Mouse (Mus musculus): ENCODE results near the gene Grtp1. TPM values are rescaled to one million over a fixed set of nuclear protein-coding genes. Genes with fewer than 3 reads are reported as not detected.
A peak's percentile ranks its signal among the peaks of the same experiment; 100 is the strongest.

Grtp1 gene
- polyA plus RNA-seq, 1 experiment from 2014 or later = 13.6 TPM

DNA sequence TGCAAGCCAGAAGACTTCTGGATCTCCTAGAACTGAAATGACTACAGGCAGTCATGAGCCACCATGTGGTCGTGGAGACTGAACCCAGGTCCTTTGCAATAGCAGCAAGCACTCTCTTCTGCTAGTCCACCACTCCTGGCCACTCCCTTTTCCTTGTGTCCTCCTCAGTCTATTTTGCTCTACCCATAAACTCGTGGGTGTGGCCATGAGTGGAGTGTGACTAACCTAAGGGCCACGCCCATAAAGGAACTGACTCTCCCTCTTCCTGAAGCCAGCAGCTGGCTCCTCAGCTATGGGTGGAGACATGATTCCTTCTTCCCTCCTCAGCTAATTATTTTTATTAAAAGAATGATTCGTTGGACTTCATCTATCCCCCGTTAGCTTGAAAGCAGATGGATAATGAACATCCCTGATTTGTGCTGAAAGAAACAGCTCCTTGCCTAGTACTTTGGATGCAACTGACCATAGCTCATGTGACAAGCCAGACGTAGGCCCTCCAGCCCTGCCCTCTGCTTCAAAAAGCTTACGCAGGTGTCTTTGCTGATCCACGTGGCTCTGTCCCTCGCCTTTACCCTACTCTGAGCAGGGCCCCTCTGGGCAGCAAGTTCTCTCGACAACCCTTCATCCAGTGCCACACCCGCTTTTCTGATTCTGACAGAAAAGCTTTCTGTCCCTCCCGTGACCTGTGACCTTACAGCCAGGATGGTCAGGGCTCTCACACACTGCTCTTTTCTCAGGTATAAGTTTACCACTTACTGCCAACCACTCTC lies 4.1 kb upstream of the Grtp1 start:
- Histone ChIP-seq H3K4me2 (no peak overlapping the region), H3K27ac (no peak overlapping the region), H3K9me3 (replicated peaks) (no peaks in the 10 kb centered on the region), H3K4me3 (no peak overlapping the region), H3K9ac (no peak overlapping the region), H3K4me1 (replicated peaks) (peaks cover 43% of the 10 kb centered on the region), H3K27me3 (peaks cover 25% of the 10 kb centered on the region), H3K36me3 (no peaks in the 10 kb centered on the region)
- ATAC-seq (replicated peaks; ENCODE audit: insufficient number of reproducible peaks, insufficient read depth, low FRiP score, low read depth) = no peak
- 61% methylated on average over 12 of the region's 12 CpGs for WGBS

DNA sequence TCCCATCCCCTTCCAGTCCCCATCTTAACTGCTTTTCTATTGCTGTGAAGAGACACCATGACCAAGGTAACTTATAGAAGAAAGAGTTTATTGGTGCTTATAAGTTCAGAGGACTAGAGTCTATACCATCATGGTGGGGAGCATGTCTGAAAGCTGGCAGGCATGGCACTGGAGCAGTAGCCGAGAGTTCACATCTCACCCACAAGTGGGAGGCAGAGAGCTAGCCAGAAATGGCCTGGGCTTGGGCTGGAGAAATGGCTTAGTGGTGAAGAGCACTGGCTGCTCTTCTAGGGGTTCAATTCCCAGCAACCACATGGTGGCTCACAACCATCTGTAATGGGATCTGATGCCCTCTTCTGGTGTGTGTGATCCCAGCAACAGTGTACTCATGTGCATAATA lies 3.1 kb upstream of the Grtp1 start:
- H3K27ac ChIP-seq = no peak overlapping the region
- H3K4me3 ChIP-seq = no peak overlapping the region
- WGBS = 70% methylated on average over 1 of the region's 1 CpGs
- H3K4me1 ChIP-seq (replicated peaks) = peaks cover 35% of the 10 kb centered on the region
- H3K36me3 ChIP-seq = no peaks in the 10 kb centered on the region
- H3K9me3 ChIP-seq (replicated peaks) = no peaks in the 10 kb centered on the region
- H3K27me3 ChIP-seq = peaks cover 30% of the 10 kb centered on the region
- no peak overlapping the region for H3K4me2 ChIP-seq
- no peak overlapping the region for H3K9ac ChIP-seq
- ATAC-seq (replicated peaks; ENCODE audit: insufficient number of reproducible peaks, insufficient read depth, low FRiP score, low read depth) = no peak

DNA sequence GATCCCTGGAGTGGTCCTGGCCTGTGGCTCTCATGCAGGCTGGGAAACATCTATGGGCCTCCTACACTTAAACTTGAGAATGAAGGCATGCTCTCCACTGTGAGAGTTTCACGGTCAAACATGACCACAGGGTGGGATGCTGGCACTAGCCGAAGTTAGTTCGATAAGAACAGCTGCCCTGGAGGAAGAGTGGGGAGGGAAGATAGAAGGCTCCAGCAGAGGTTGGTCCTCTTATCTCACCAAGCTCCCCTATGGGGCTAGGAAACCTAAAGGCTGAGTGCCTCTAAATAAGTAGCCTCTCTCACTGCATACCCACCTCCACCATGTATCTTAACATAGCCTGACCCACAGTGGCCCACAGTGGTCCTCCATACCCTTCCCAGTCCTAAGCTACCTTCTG lies 2.4 kb upstream of the Grtp1 start:
- Histone ChIP-seq H3K9me3 (replicated peaks) (no peaks in the 10 kb centered on the region), H3K27me3 (peaks cover 31% of the 10 kb centered on the region), H3K4me1 (replicated peaks) (peaks cover 32% of the 10 kb centered on the region), H3K4me3 (no peak overlapping the region), H3K9ac (no peak overlapping the region), H3K4me2 (no peak overlapping the region), H3K27ac (no peak overlapping the region), H3K36me3 (no peaks in the 10 kb centered on the region)
- WGBS = 65% methylated on average over 3 of the region's 3 CpGs
- no peak for ATAC-seq (replicated peaks; ENCODE audit: insufficient number of reproducible peaks, insufficient read depth, low FRiP score, low read depth)

DNA sequence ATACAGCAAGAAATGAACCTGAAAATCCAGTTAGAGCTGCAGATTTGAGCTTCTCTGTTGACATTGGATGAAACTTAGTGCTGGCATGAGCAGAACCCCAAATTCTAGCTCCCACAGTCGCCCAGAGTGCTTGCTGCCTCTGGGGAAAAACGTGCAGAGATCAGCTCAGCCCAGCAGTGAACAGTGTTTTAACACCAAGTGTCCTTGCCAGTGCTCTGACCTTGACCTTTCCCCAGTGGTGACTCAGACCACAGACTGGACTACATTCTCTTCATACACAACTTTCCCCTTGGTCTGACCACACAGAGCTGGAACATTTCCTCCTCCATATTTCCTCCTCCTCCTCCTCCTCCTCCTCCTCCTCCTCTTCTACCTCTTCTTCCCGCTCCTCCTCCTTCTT lies 1.6 kb upstream of the Grtp1 start:
- WGBS = 53% methylated on average over 3 of the region's 3 CpGs
- H3K27me3 ChIP-seq = peaks cover 31% of the 10 kb centered on the region
- H3K4me3 ChIP-seq = peak overlapping the region; percentile 89; the same call in 1 of the 2 replicates
- no peak for ATAC-seq (replicated peaks; ENCODE audit: insufficient number of reproducible peaks, insufficient read depth, low FRiP score, low read depth)
- peaks cover 32% of the 10 kb centered on the region for H3K4me1 ChIP-seq (replicated peaks)
- H3K36me3 ChIP-seq = no peaks in the 10 kb centered on the region
- no peak overlapping the region for H3K27ac ChIP-seq
- peak overlapping the region; percentile 94; the same call in 1 of the 2 replicates for H3K4me2 ChIP-seq
- no peak overlapping the region for H3K9ac ChIP-seq
- H3K9me3 ChIP-seq (replicated peaks) = no peaks in the 10 kb centered on the region

DNA sequence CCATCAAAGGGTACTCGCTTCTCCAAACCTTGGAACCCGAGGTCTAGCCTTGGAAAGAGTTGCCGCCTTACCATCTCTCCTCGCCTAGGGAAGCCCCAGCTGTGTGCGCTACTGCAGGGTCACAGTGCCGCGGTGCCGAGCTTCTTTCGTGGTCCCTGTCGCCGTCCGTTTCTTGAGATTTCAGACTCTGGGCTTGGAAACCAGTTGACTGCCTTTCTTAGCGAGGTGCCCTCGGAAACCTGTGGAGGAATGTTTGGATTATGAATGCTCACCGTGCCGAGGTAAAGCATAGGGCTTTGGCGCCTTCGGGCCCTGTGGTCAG lies 554 bp upstream of the Grtp1 start:
- peak overlapping the region; percentile 94 for H3K4me2 ChIP-seq
- H3K4me3 ChIP-seq = peak overlapping the region; percentile 89
- H3K9ac ChIP-seq = peak overlapping the region; percentile 80
- no peak for ATAC-seq (replicated peaks; ENCODE audit: insufficient number of reproducible peaks, insufficient read depth, low FRiP score, low read depth)
- H3K27me3 ChIP-seq = peaks cover 35% of the 10 kb centered on the region
- 2% methylated on average over 18 of the region's 18 CpGs for WGBS
- H3K9me3 ChIP-seq (replicated peaks) = no peaks in the 10 kb centered on the region
- H3K4me1 ChIP-seq (replicated peaks) = peaks cover 32% of the 10 kb centered on the region
- H3K27ac ChIP-seq = 0 out of 2 replicates have a peak overlapping the region, but pooled peaks have one; percentile 1
- no peaks in the 10 kb centered on the region for H3K36me3 ChIP-seq

DNA sequence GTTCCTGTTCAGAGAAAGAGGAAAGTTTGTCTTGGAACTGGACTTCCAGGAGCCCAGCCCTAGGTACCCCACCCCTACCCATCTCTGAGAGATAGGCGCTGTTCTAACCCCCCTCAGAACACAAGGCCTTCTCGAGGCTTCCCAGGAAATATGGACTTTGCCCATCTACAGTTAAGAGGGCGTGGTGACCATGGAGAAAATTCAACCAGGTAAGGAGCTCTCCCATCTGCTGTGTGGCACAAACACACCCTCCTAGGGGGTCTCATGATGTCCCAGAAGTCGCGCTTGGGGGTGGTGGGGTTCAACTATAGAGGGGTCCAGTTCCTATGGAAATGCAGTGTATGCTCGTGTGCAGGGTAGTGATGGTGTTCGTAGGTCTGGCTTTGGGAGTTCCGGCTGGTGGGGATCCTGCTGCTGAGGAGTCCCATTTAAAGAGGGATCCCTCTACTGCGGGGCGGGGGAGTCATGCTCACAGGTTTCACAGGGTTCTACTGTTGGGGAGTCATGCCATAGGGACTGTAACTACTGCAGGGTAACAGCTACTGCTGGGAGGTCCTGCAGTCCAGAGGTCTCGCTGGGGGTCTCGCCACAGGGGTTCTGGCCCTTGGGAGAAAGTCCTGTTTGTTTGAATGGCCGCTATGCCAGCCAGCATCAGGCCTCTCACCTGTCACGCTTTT lies 897 bp downstream of the Grtp1 start:
- no peak overlapping the region for H3K27ac ChIP-seq
- H3K9me3 ChIP-seq (replicated peaks) = no peaks in the 10 kb centered on the region
- H3K4me1 ChIP-seq (replicated peaks) = peaks cover 27% of the 10 kb centered on the region
- WGBS = 35% methylated on average over 14 of the region's 14 CpGs
- peaks cover 35% of the 10 kb centered on the region for H3K27me3 ChIP-seq
- peak overlapping the region; percentile 80; the same call in 1 of the 2 replicates for H3K9ac ChIP-seq
- peak overlapping the region; percentile 89 for H3K4me3 ChIP-seq
- no peaks in the 10 kb centered on the region for H3K36me3 ChIP-seq
- peak overlapping the region; percentile 94 for H3K4me2 ChIP-seq
- ATAC-seq (replicated peaks; ENCODE audit: insufficient number of reproducible peaks, insufficient read depth, low FRiP score, low read depth) = no peak

DNA sequence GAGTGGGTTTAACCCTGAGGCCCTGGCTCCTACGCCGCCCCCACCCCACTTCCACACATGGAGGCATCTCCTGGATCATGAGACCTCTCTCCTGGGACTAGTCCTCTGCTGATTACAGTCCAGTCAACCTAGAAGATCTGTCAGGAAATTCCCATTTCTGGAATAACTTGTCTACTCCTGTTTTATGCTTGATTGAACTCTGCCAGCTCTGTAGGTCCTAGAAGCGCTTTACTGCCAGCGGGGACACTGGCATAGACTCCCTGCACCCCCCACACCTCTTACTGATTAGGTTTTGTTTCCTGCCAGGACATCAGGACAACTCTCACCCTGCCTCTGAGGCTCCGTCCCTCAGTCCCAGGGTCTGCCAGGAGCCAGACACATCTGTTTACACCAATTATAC lies 2.9 kb downstream of the Grtp1 start:
- Histone ChIP-seq H3K9me3 (replicated peaks) (no peaks in the 10 kb centered on the region), H3K4me3 (no peak overlapping the region), H3K27me3 (peaks cover 29% of the 10 kb centered on the region), H3K36me3 (no peaks in the 10 kb centered on the region), H3K9ac (no peak overlapping the region), H3K4me1 (replicated peaks) (peaks cover 18% of the 10 kb centered on the region), H3K27ac (no peak overlapping the region), H3K4me2 (no peak overlapping the region)
- WGBS = 78% methylated on average over 5 of the region's 5 CpGs
- ATAC-seq (replicated peaks; ENCODE audit: insufficient number of reproducible peaks, insufficient read depth, low FRiP score, low read depth) = no peak

DNA sequence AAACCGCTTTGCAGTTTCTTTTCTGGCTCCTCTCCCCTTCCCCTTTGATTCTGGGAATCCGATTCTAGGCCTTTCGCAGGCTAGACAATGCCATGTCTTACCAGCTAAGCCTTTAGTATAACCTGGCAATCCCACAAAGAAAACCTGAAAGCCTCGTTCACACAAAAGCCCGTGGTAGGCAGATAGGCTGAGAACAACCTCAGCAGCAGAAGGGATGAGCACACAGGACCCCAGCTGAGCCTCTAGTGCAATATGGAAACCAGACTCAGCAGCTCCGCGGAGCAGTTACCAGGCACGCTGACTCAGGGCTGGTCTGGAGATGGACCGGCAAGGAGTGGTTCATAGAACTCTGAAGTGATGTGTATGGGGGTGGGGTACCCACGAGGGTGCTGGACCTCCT lies 5.6 kb downstream of the Grtp1 start:
- Histone ChIP-seq H3K4me1 (replicated peaks) (peaks cover 5% of the 10 kb centered on the region), H3K9me3 (replicated peaks) (no peaks in the 10 kb centered on the region), H3K27ac (no peak overlapping the region), H3K27me3 (peaks cover 13% of the 10 kb centered on the region), H3K4me3 (no peak overlapping the region), H3K9ac (no peak overlapping the region), H3K36me3 (no peaks in the 10 kb centered on the region), H3K4me2 (no peak overlapping the region)
- 51% methylated on average over 10 of the region's 10 CpGs for WGBS
- no peak for ATAC-seq (replicated peaks; ENCODE audit: insufficient number of reproducible peaks, insufficient read depth, low FRiP score, low read depth)

DNA sequence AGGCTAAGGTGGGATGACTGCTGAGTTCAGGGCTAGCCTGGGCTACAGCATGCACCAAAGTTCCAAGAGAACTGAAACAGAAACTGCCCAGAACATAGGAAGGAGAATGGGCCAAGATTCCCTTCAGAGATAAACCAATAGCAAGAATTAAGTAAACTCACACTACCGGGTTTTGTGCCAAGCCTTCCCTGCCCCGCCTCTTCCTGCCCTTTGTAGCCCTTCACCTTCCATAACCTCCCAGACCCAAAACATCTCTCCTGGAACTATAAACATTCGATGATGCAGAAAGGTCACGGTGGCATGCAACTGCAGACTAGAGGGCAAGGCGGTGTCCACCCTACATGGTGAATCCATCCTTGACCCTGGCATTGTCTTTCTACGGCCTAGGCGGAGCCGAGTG lies 10.2 kb downstream of the Grtp1 start:
- H3K9me3 ChIP-seq (replicated peaks) = no peaks in the 10 kb centered on the region
- H3K36me3 ChIP-seq = no peaks in the 10 kb centered on the region
- H3K27ac ChIP-seq = no peak overlapping the region
- no peak overlapping the region for H3K4me3 ChIP-seq
- H3K4me2 ChIP-seq = no peak overlapping the region
- ATAC-seq (replicated peaks; ENCODE audit: insufficient number of reproducible peaks, insufficient read depth, low FRiP score, low read depth) = no peak
- H3K4me1 ChIP-seq (replicated peaks) = no peaks in the 10 kb centered on the region
- WGBS = 83% methylated on average over 8 of the region's 8 CpGs
- no peak overlapping the region for H3K9ac ChIP-seq
- H3K27me3 ChIP-seq = no peaks in the 10 kb centered on the region

DNA sequence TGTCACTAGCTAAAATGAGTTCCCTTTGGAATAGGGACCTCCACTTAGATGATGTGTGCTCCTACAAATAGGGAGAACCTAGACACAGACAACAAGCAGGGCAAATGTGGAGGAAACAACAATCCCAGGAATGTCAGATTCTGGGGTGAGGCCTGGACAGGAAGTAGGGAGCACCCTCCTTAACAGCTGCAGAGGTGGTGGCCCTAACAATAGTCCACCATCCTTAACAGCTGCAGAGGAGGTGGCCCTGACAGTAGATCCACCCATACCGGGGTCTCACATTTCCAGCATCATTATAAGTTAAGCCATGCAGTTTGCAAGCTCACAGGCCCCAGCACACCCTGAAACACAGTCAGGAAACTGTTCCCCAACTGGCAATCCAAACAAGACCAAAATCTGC lies 11.6 kb downstream of the Grtp1 start:
- WGBS = 95% methylated on average over 1 of the region's 1 CpGs
- no peak for ATAC-seq (replicated peaks; ENCODE audit: insufficient number of reproducible peaks, insufficient read depth, low FRiP score, low read depth)

DNA sequence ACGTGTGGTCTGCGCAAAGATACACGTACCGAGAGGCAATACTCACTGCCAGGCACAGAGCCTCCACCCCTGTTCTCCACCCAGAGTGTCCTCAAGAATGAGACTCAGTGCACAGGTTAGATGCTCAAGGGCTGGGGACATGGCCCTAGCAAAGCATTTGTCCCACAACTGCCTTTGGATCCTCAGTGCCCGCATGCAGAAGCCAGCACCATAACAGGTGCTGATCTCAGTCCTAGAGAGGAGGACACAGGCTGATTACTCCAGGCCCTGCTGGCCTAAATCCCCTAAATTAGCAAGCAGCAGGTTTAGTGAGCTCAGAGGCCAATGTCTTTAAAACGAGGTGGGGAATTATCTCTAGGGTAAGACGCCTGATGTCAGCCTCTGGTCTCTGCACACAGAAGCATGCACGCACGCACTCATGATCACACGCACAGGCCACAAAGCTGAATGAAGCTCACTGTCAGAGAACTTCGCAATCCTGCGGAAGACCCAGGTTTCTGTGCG lies 12.3 kb downstream of the Grtp1 start:
- 86% methylated on average over 13 of the region's 13 CpGs for WGBS
- H3K4me1 ChIP-seq (replicated peaks) = no peaks in the 10 kb centered on the region
- no peaks in the 10 kb centered on the region for H3K36me3 ChIP-seq
- no peak overlapping the region for H3K9ac ChIP-seq
- no peaks in the 10 kb centered on the region for H3K9me3 ChIP-seq (replicated peaks)
- ATAC-seq (replicated peaks; ENCODE audit: insufficient number of reproducible peaks, insufficient read depth, low FRiP score, low read depth) = no peak
- H3K27ac ChIP-seq = no peak overlapping the region
- no peaks in the 10 kb centered on the region for H3K27me3 ChIP-seq
- H3K4me2 ChIP-seq = no peak overlapping the region
- no peak overlapping the region for H3K4me3 ChIP-seq

More for the DNA sequence above, 11.6 kb downstream of the Grtp1 start:
- Histone ChIP-seq H3K9ac (no peak overlapping the region), H3K27me3 (no peaks in the 10 kb centered on the region), H3K36me3 (no peaks in the 10 kb centered on the region), H3K4me2 (no peak overlapping the region), H3K4me3 (no peak overlapping the region), H3K4me1 (replicated peaks) (no peaks in the 10 kb centered on the region), H3K9me3 (replicated peaks) (no peaks in the 10 kb centered on the region), H3K27ac (no peak overlapping the region)

DNA sequence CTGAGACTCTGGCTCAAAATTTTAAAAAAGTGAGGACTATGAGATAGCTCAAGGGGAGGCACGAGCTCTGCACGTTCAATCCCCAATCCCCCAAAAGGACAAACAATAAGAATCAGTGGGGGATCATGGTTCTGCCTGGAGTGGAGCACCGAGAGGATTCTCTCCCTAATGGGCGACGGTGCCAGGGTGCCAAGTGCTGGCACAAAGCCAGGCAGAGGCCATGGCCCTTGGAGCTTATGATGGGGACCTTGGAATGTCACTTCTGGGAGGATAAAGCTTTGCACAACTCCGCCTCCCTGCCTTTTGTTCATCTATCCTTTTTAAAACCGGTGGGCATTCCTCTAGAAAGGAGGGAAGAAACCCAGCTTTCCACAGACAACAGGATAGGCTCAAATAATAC lies 12.8 kb downstream of the Grtp1 start:
- Histone ChIP-seq H3K4me2 (no peak overlapping the region), H3K9me3 (replicated peaks) (no peaks in the 10 kb centered on the region), H3K9ac (no peak overlapping the region), H3K36me3 (no peaks in the 10 kb centered on the region), H3K4me3 (no peak overlapping the region), H3K27ac (no peak overlapping the region), H3K4me1 (replicated peaks) (no peaks in the 10 kb centered on the region), H3K27me3 (no peaks in the 10 kb centered on the region)
- WGBS = 74% methylated on average over 7 of the region's 7 CpGs
- no peak for ATAC-seq (replicated peaks; ENCODE audit: insufficient number of reproducible peaks, insufficient read depth, low FRiP score, low read depth)
